ENCODE assay signal across 20 mouse cellular contexts in the genomic region with DNA sequence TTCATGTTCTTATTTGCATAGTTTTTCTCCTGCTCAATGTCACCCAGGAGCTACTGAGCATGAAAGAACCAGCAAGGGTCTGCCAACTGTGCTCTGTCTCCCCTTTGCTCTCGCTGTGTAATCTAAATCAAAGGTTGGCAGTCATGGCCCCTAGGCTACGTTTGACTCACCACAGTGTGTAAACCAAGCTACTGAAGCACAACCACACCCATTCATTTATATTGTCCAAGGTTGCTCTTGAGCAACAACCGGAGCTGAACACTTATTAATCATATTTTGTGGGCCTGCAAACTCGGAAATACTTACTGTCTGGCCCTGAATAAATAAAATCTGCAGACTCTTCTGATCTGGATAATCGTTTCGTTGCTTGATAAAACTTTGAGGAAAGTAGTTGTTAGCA.
DNase-seq lines count a peak whose midpoint lies in the region; ATAC-seq and TF ChIP-seq lines count a peak whose summit lies in the region.
"Had no signal": no experiment of that assay in that cellular context is flagged by ENCODE, and none has a peak within 500 bp of the region (broad histone marks: within the 10 kb centered on the region; RNA-seq: fewer than 3 reads in every experiment).

No protein-coding gene starts in this region.

- H3K4me3 ChIP-seq in myocyte = no peak overlapping the region
- H3K4me3 ChIP-seq: embryonic facial prominence, embryonic 13.5 days; gastrocnemius, adult 2 months; hindbrain, embryonic 12.5 days; limb, embryonic 12.5 days; liver, embryonic 12.5 days had no signal

- peak; percentile 1 for DNase-seq in lung, postnatal 25 days (ENCODE audit: low spot score)
- DNase-seq in lung, postnatal 36 days = no peak
- DNase-seq in Patski (ENCODE audit: low read depth, low spot score) = peak; percentile 30
- DNase-seq in adrenal gland, postnatal 14 days = peak; percentile 56
- no peak for DNase-seq in cerebellum, adult 18-20 months
- no peak for DNase-seq in cerebellum, adult 11 months
- DNase-seq: gastrocnemius, adult 2 months; heart, postnatal 10 days; kidney, postnatal 14 days; layer of hippocampus, adult 9-11 months; lung, adult 2 months; lung, postnatal 4 days had no signal

- no peak overlapping the region for H3ac ChIP-seq in myocyte (ENCODE audit: control insufficient read depth, insufficient read length)

- CTCF ChIA-PET in Patski (lab: Charles Lee) = no interaction called here

- TF ChIP-seq CTCF in Patski (IDR thresholded peaks at IDR 0.05) = no peak

- TF ChIP-seq POLR2A in myocyte (IDR thresholded peaks at IDR 0.05; ENCODE audit: insufficient read length, low read depth) = no peak

- POLR2A ChIA-PET in Patski (lab: Charles Lee) = no interaction called here

- H3K27me3 ChIP-seq in Patski (peaks cover 12% of the 10 kb centered on the region), myocyte (ENCODE audit: control insufficient read depth, insufficient read depth, insufficient read length) (no peaks in the 10 kb centered on the region)
- H3K27me3 ChIP-seq: embryonic facial prominence, embryonic 13.5 days; hindbrain, embryonic 12.5 days; limb, embryonic 12.5 days; liver, embryonic 12.5 days had no signal

- no peaks in the 10 kb centered on the region for H3K36me3 ChIP-seq in myocyte (ENCODE audit: control insufficient read depth, insufficient read depth)
- H3K36me3 ChIP-seq: embryonic facial prominence, embryonic 13.5 days; G1E; hindbrain, embryonic 12.5 days; limb, embryonic 12.5 days; liver, embryonic 12.5 days had no signal

- H3K79me2 ChIP-seq in myocyte (ENCODE audit: control insufficient read depth, insufficient read depth) = no peaks in the 10 kb centered on the region

- in situ Hi-C loops in Patski (cut with MboI; ENCODE audit: low pct_unique_long_range_greater_than_20kb) = no loop called here

- no peak overlapping the region for H3K4me2 ChIP-seq in myocyte (ENCODE audit: low read depth)
- H3K4me2 ChIP-seq: embryonic facial prominence, embryonic 13.5 days; heart, embryonic 11.5 days; hindbrain, embryonic 12.5 days; limb, embryonic 12.5 days; liver, embryonic 12.5 days had no signal

- peak; percentile 84 for ATAC-seq in Patski
- ATAC-seq: liver, embryonic 12.5 days; midbrain, embryonic 16.5 days had no signal

TF ChIP-seq in myocyte, 11 proteins besides CTCF, POLR2A, EP300 and RAD21:
- TF ChIP-seq CEBPB (IDR thresholded peaks at IDR 0.05; ENCODE audit: insufficient read depth, poor library complexity, severe bottlenecking) = peak; percentile 53; the same call in 1 of the 2 replicates
- TF ChIP-seq MAX (IDR thresholded peaks at IDR 0.05; ENCODE audit: low read depth) = no peak

Comparison
In these comparisons a context has a peak if more than half of its experiments do, and no peak if none do; other contexts are left out.
1. DNase-seq: peak in lung, postnatal 25 days (single experiment), Patski (single experiment) and adrenal gland, postnatal 14 days (single experiment); none in lung, postnatal 36 days (single experiment), cerebellum, adult 18-20 months (0 of 2) and cerebellum, adult 11 months (single experiment).